Mouse (Mus musculus): ENCODE measurements around the gene Crlf1. TPM values are rescaled to one million over a fixed set of nuclear protein-coding genes. Genes with fewer than 3 reads are reported as not detected.

Gene Crlf1
- polyA plus RNA-seq, 1 experiment from 2014 or later, result 5.8 TPM

- H3K9me3 ChIP-seq (ENCODE audit: control insufficient read depth, low read length), result no peaks in the 10 kb centered on the region
- H3K36me3 ChIP-seq (ENCODE audit: control insufficient read depth, insufficient read depth, low read length), result peaks cover 21% of the 10 kb centered on the region
- H3K9ac ChIP-seq (ENCODE audit: low read length), result no peak overlapping the region
- TF ChIP-seq EP300 (optimal IDR thresholded peaks at IDR 0.05) (no peak), CTCF (IDR thresholded peaks at IDR 0.05; ENCODE audit: low read depth) (no peak)
- H3K4me2 ChIP-seq (replicated peaks; ENCODE audit: low read depth), result no peak overlapping the region
- no peak overlapping the region for H3K4me3 ChIP-seq (ENCODE audit: low read depth, low read length)
- 0 out of 2 replicates have a peak overlapping the region, but pooled peaks have one; percentile 9 for H3K27ac ChIP-seq (replicated peaks)
- peak; percentile 31 for ATAC-seq (ENCODE audit: low FRiP score, low TSS enrichment)
- DNase-seq (ENCODE audit: low spot score), result no peak
- no peaks in the 10 kb centered on the region for H3K27me3 ChIP-seq (ENCODE audit: control insufficient read depth, insufficient read depth, low read length)
- H3K4me1 ChIP-seq (replicated peaks; ENCODE audit: control insufficient read depth, insufficient read depth), result peaks cover 5% of the 10 kb centered on the region
- 80% methylated on average over 3 of the region's 3 CpGs for WGBS
Observed at GRCm38 (mm10) chr8:70529741-70530161, 36.8 kb downstream of the Crlf1 start.

GRCm38 (mm10) chr8:70530314-70530713 is 37.4 kb downstream of the Crlf1 start:
- Histone ChIP-seq H3K27ac (replicated peaks) (no peak overlapping the region), H3K36me3 (ENCODE audit: control insufficient read depth, insufficient read depth, low read length) (peaks cover 23% of the 10 kb centered on the region), H3K4me1 (replicated peaks; ENCODE audit: control insufficient read depth, insufficient read depth) (peaks cover 5% of the 10 kb centered on the region), H3K9me3 (ENCODE audit: control insufficient read depth, low read length) (no peaks in the 10 kb centered on the region), H3K9ac (ENCODE audit: low read length) (no peak overlapping the region), H3K4me2 (replicated peaks; ENCODE audit: low read depth) (no peak overlapping the region), H3K4me3 (ENCODE audit: low read depth, low read length) (no peak overlapping the region), H3K27me3 (ENCODE audit: control insufficient read depth, insufficient read depth, low read length) (no peaks in the 10 kb centered on the region)
- ATAC-seq (ENCODE audit: low FRiP score, low TSS enrichment) (no peak), DNase-seq (ENCODE audit: low spot score) (no peak)
- TF ChIP-seq CTCF (IDR thresholded peaks at IDR 0.05; ENCODE audit: low read depth) (peak; percentile 27; the same call in 1 of the 2 replicates), EP300 (optimal IDR thresholded peaks at IDR 0.05) (no peak)
- 94% methylated on average over 2 of the region's 2 CpGs for WGBS

- WGBS, result 89% methylated on average over 12 of the region's 12 CpGs
- H3K4me3 ChIP-seq (ENCODE audit: low read depth, low read length), result no peak overlapping the region
- no peak overlapping the region for H3K27ac ChIP-seq (replicated peaks)
- H3K27me3 ChIP-seq (ENCODE audit: control insufficient read depth, insufficient read depth, low read length), result no peaks in the 10 kb centered on the region
- H3K4me2 ChIP-seq (replicated peaks; ENCODE audit: low read depth), result no peak overlapping the region
- H3K9me3 ChIP-seq (ENCODE audit: control insufficient read depth, low read length), result no peaks in the 10 kb centered on the region
- H3K4me1 ChIP-seq (replicated peaks; ENCODE audit: control insufficient read depth, insufficient read depth), result no peaks in the 10 kb centered on the region
- DNase-seq (ENCODE audit: low spot score) (no peak), ATAC-seq (ENCODE audit: low FRiP score, low TSS enrichment) (no peak)
- peaks cover 27% of the 10 kb centered on the region for H3K36me3 ChIP-seq (ENCODE audit: control insufficient read depth, insufficient read depth, low read length)
- no peak overlapping the region for H3K9ac ChIP-seq (ENCODE audit: low read length)
- no peak for TF ChIP-seq CTCF (IDR thresholded peaks at IDR 0.05; ENCODE audit: low read depth)
- no peak for TF ChIP-seq EP300 (optimal IDR thresholded peaks at IDR 0.05)
Observed at GRCm38 (mm10) chr8:70534281-70534680, 41.3 kb downstream of the Crlf1 start.

GRCm38 (mm10) chr8:70535221-70535620 is 42.3 kb downstream of the Crlf1 start:
- DNase-seq (ENCODE audit: low spot score) (no peak), ATAC-seq (ENCODE audit: low FRiP score, low TSS enrichment) (no peak)
- Histone ChIP-seq H3K4me2 (replicated peaks; ENCODE audit: low read depth) (no peak overlapping the region), H3K27me3 (ENCODE audit: control insufficient read depth, insufficient read depth, low read length) (no peaks in the 10 kb centered on the region), H3K9ac (ENCODE audit: low read length) (no peak overlapping the region), H3K27ac (replicated peaks) (no peak overlapping the region), H3K4me1 (replicated peaks; ENCODE audit: control insufficient read depth, insufficient read depth) (no peaks in the 10 kb centered on the region), H3K4me3 (ENCODE audit: low read depth, low read length) (no peak overlapping the region), H3K36me3 (ENCODE audit: control insufficient read depth, insufficient read depth, low read length) (peaks cover 27% of the 10 kb centered on the region), H3K9me3 (ENCODE audit: control insufficient read depth, low read length) (no peaks in the 10 kb centered on the region)
- no peak for TF ChIP-seq CTCF (IDR thresholded peaks at IDR 0.05; ENCODE audit: low read depth)
- TF ChIP-seq EP300 (optimal IDR thresholded peaks at IDR 0.05), result no peak
- 88% methylated on average over 3 of the region's 3 CpGs for WGBS

- ATAC-seq (ENCODE audit: low FRiP score, low TSS enrichment) (no peak), DNase-seq (ENCODE audit: low spot score) (no peak)
- no peak for TF ChIP-seq CTCF (IDR thresholded peaks at IDR 0.05; ENCODE audit: low read depth)
- no peak for TF ChIP-seq EP300 (optimal IDR thresholded peaks at IDR 0.05)
- Histone ChIP-seq H3K9me3 (ENCODE audit: control insufficient read depth, low read length) (no peaks in the 10 kb centered on the region), H3K27me3 (ENCODE audit: control insufficient read depth, insufficient read depth, low read length) (no peaks in the 10 kb centered on the region), H3K4me1 (replicated peaks; ENCODE audit: control insufficient read depth, insufficient read depth) (no peaks in the 10 kb centered on the region; the same call in 1 of the 2 replicates), H3K9ac (ENCODE audit: low read length) (no peak overlapping the region), H3K27ac (replicated peaks) (no peak overlapping the region), H3K4me3 (ENCODE audit: low read depth, low read length) (no peak overlapping the region), H3K36me3 (ENCODE audit: control insufficient read depth, insufficient read depth, low read length) (peaks cover 27% of the 10 kb centered on the region), H3K4me2 (replicated peaks; ENCODE audit: low read depth) (no peak overlapping the region)
- 89% methylated on average over 2 of the region's 2 CpGs for WGBS
Observed at GRCm38 (mm10) chr8:70535701-70536100, 42.7 kb downstream of the Crlf1 start.

- Histone ChIP-seq H3K9me3 (ENCODE audit: control insufficient read depth, low read length) (no peaks in the 10 kb centered on the region), H3K9ac (ENCODE audit: low read length) (peak overlapping the region; percentile 65), H3K27me3 (ENCODE audit: control insufficient read depth, insufficient read depth, low read length) (no peaks in the 10 kb centered on the region), H3K4me3 (ENCODE audit: low read depth, low read length) (peak overlapping the region; percentile 87), H3K36me3 (ENCODE audit: control insufficient read depth, insufficient read depth, low read length) (peaks cover 11% of the 10 kb centered on the region), H3K4me1 (replicated peaks; ENCODE audit: control insufficient read depth, insufficient read depth) (no peaks in the 10 kb centered on the region; the same call in 1 of the 2 replicates), H3K4me2 (replicated peaks; ENCODE audit: low read depth) (peak overlapping the region; percentile 95), H3K27ac (replicated peaks) (peak overlapping the region; percentile 97)
- TF ChIP-seq EP300 (optimal IDR thresholded peaks at IDR 0.05) (no peak), CTCF (IDR thresholded peaks at IDR 0.05; ENCODE audit: low read depth) (no peak)
- WGBS, result 8% methylated on average over 24 of the region's 24 CpGs
- DNase-seq (ENCODE audit: low spot score) (peak; percentile 74), ATAC-seq (ENCODE audit: low FRiP score, low TSS enrichment) (peak; percentile 41)
Observed at GRCm38 (mm10) chr8:70538024-70538579, 45.1 kb downstream of the Crlf1 start.
